Mouse (Mus musculus) megakaryocyte, embryonic 14.5 days (primary cell): ENCODE measurements at regions not wholly inside any gene's neighbourhood (a gene's known extent, or its start where the extent isn't known, plus 50 kb on each side); places are given as distances from the start of the nearest gene placed in this dataset.

Source experiments
- FLI1 ChIP-seq: IDR thresholded peaks from 2 replicates; pipeline ENCODE4 v1.6.1; 2012; ENCODE audit warnings: low read length, inconsistent platforms, mixed read lengths
- GATA1 ChIP-seq: IDR thresholded peaks from 3 replicates; pipeline ENCODE4 v1.6.1; 2012; ENCODE audit warnings: mixed read lengths, low read length, inconsistent platforms, borderline replicate concordance

DNA sequence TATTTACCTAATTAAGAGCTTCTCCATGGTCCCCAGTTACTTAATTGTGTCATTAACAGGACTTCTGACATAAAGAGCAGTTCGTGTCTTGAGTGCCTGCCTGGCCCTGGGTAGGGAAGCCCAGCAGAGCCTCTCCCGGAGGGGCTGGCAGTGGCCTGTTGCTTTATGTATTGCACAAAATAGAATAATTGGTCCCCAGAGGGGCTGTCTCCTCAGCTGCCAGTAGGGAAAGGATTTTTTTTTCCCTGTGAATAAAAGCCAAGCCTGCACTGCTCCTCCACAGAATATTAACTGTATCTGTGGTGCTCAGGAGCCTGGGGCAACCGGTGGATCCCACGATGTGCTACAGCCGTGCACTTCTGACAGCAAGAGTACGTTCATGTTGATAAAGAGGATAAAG lies 159.8 kb upstream of the Runx1 start:
- TF ChIP-seq GATA1 (no peak), FLI1 (no peak)
